Mouse (Mus musculus): ENCODE measurements at regions not wholly inside any gene's neighbourhood (a gene's known extent, or its start where the extent isn't known, plus 50 kb on each side); places are given as distances from the start of the nearest gene placed in this dataset.

GRCm38 (mm10) chr10:9136099-9136498 lies 250.2 kb upstream of the Sash1 start:
- TF ChIP-seq MYOG (IDR thresholded peaks at IDR 0.05; ENCODE audit: control insufficient read depth in 1 of 3, insufficient read depth in 1 of 3, insufficient read length in 2 of 3, low read depth in 2 of 3): no peak
- no peak for TF ChIP-seq MYOD1 (IDR thresholded peaks at IDR 0.05; ENCODE audit: control insufficient read depth in 1 of 3, insufficient read length in 2 of 3, low read depth in 2 of 3)
- TF ChIP-seq POLR2A (IDR thresholded peaks at IDR 0.05; ENCODE audit: insufficient read length, low read depth): no peak
- TF ChIP-seq SRF (IDR thresholded peaks at IDR 0.05; ENCODE audit: control insufficient read depth, insufficient read length, low read depth): no peak
- no peak for TF ChIP-seq E2F4 (IDR thresholded peaks at IDR 0.05; ENCODE audit: insufficient read depth)
- no peak for TF ChIP-seq POLR2AphosphoS2 (IDR thresholded peaks at IDR 0.05; ENCODE audit: insufficient read length, low read depth)
- TF ChIP-seq TCF12 (IDR thresholded peaks at IDR 0.05; ENCODE audit: insufficient read depth, poor library complexity, severe bottlenecking): no peak
- no peak for TF ChIP-seq USF1 (IDR thresholded peaks at IDR 0.05; ENCODE audit: low read depth)
- TF ChIP-seq CEBPB (IDR thresholded peaks at IDR 0.05; ENCODE audit: insufficient read depth, poor library complexity, severe bottlenecking): no peak
